Mouse (Mus musculus) MEL (cell line): ENCODE data around the gene Erg. TPM values are rescaled to one million over a fixed set of nuclear protein-coding genes. Genes with fewer than 3 reads are reported as not detected.

Experiments used
- DNase-seq: peaks from one replicate; pipeline ENCODE4 v3.0.0; 2011; ENCODE audit warnings: low read depth, low spot score
- H3K27ac ChIP-seq: 2 replicates; pipeline ENCODE4 v1.5.1; 2012; ENCODE audit warnings: low read depth, mild to moderate bottlenecking, control low read depth, low read length, moderate library complexity; ENCODE audit not compliant: control insufficient read depth
- H3K27me3 ChIP-seq, 2 experiments: fragments of 150-350 bp in 1 of 2; sonication (generic) in 1 of 2; 2 replicates each; pipeline ENCODE4 v1.6.1; 2012; ENCODE audit warnings: low read length in 2 of 2, mild to moderate bottlenecking in 2 of 2, improper control_type of control experiment in 1 of 2, moderate library complexity in 1 of 2; ENCODE audit not compliant: insufficient read depth in 2 of 2, control insufficient read depth in 1 of 2
- H3K36me3 ChIP-seq, 2 experiments: 2 replicates each; pipeline ENCODE4 v1.6.1; 2012 to 2014; ENCODE audit warnings: low read length in 2 of 2, improper control_type of control experiment in 1 of 2, inconsistent platforms in 1 of 2, mild to moderate bottlenecking in 1 of 2; ENCODE audit not compliant: insufficient read depth in 2 of 2, control insufficient read depth in 1 of 2
- H3K4me1 ChIP-seq, 2 experiments: fragments of 150-350 bp in 1 of 2; sonication (generic) in 1 of 2; 2 replicates each; pipeline ENCODE4 v1.6.1; 2012; ENCODE audit warnings: low read length in 2 of 2, improper control_type of control experiment in 1 of 2, mild to moderate bottlenecking in 1 of 2; ENCODE audit not compliant: insufficient read depth in 2 of 2, control insufficient read depth in 1 of 2
- H3K4me3 ChIP-seq, 2 experiments: fragments of 150-350 bp in 1 of 2; sonication (generic) in 1 of 2; 2 replicates each; pipeline ENCODE4 v1.5.1; 2012; ENCODE audit warnings: low read depth in 2 of 2, low read length in 2 of 2, mild to moderate bottlenecking in 2 of 2, moderate library complexity in 2 of 2, control low read depth in 1 of 2, improper control_type of control experiment in 1 of 2; ENCODE audit not compliant: control insufficient read depth in 1 of 2, insufficient read depth in 1 of 2
- H3K79me2 ChIP-seq: 2 replicates; pipeline ENCODE4 v1.6.1; 2012; ENCODE audit warnings: mild to moderate bottlenecking, low read length, moderate library complexity; ENCODE audit not compliant: control insufficient read depth, poor library complexity, insufficient read depth
- H3K9ac ChIP-seq: 2 replicates; pipeline ENCODE4 v1.6.1; 2012; ENCODE audit warnings: low read depth, mild to moderate bottlenecking, control low read depth, low read length, moderate library complexity; ENCODE audit not compliant: control insufficient read depth, poor library complexity, severe bottlenecking
- H3K9me3 ChIP-seq: fragments of 150-350 bp; sonication (generic); replicated peaks from 2 replicates; pipeline ENCODE4 v1.6.1; 2012; ENCODE audit warnings: mild to moderate bottlenecking, low read length, improper control_type of control experiment, moderate library complexity; ENCODE audit not compliant: insufficient read depth
- CHD1 ChIP-seq: IDR thresholded peaks from 2 replicates; pipeline ENCODE4 v1.6.1; 2012; ENCODE audit warnings: low read depth, mild to moderate bottlenecking, inconsistent platforms, low read length, improper control_type of control experiment
- CHD2 ChIP-seq: IDR thresholded peaks from 2 replicates; pipeline ENCODE4 v1.6.1; 2011; ENCODE audit warnings: low read length, improper control_type of control experiment
- CTCF ChIP-seq, 3 experiments: IDR thresholded peaks in 2 of 3; conservative IDR thresholded peaks in 1 of 3; 2 replicates each; pipeline ENCODE4 v1.5.1; 2011 to 2012; ENCODE audit warnings: low read length in 3 of 3, low read depth in 2 of 3, mild to moderate bottlenecking in 2 of 3, improper control_type of control experiment in 1 of 3, inconsistent platforms in 1 of 3, mixed read lengths in 1 of 3, moderate library complexity in 1 of 3; ENCODE audit not compliant: control insufficient read depth in 1 of 3, insufficient read depth in 1 of 3, poor library complexity in 1 of 3, severe bottlenecking in 1 of 3
- E2F4 ChIP-seq: IDR thresholded peaks from 2 replicates; pipeline ENCODE4 v1.6.1; 2011; ENCODE audit warnings: low read depth, low read length, improper control_type of control experiment, borderline replicate concordance
- ELF1 ChIP-seq: IDR thresholded peaks from 2 replicates; pipeline ENCODE4 v1.6.1; 2014; ENCODE audit warnings: low read depth, mild to moderate bottlenecking, inconsistent platforms, low read length, improper control_type of control experiment, moderate library complexity
- EP300 ChIP-seq, 2 experiments: IDR thresholded peaks; 2 replicates each; pipeline ENCODE4 v1.6.1; 2011; ENCODE audit warnings: improper control_type of control experiment in 2 of 2, low read length in 2 of 2, low read depth in 1 of 2, mild to moderate bottlenecking in 1 of 2
- ETS1 ChIP-seq: IDR thresholded peaks from 2 replicates; pipeline ENCODE4 v1.6.1; 2012; ENCODE audit warnings: low read depth, mild to moderate bottlenecking, inconsistent platforms, low read length, improper control_type of control experiment, moderate library complexity
- GATA1 ChIP-seq: IDR thresholded peaks from 2 replicates; pipeline ENCODE4 v1.6.1; 2011; ENCODE audit warnings: low read depth, low read length, improper control_type of control experiment
- HCFC1 ChIP-seq: IDR thresholded peaks from 2 replicates; pipeline ENCODE4 v1.6.1; 2012; ENCODE audit warnings: low read depth, mild to moderate bottlenecking, inconsistent platforms, low read length, improper control_type of control experiment, moderate library complexity
- MAX ChIP-seq: IDR thresholded peaks from 2 replicates; pipeline ENCODE4 v1.6.1; 2011; ENCODE audit warnings: low read length, improper control_type of control experiment
- MYB ChIP-seq: IDR thresholded peaks from 2 replicates; pipeline ENCODE4 v1.6.1; 2011; ENCODE audit warnings: mild to moderate bottlenecking, low read depth, low read length, improper control_type of control experiment
- MYC ChIP-seq: IDR thresholded peaks from 2 replicates; pipeline ENCODE4 v1.6.1; 2011; ENCODE audit warnings: low read depth, mild to moderate bottlenecking, low read length, improper control_type of control experiment, moderate library complexity
- NELFE ChIP-seq: IDR thresholded peaks from 2 replicates; pipeline ENCODE4 v1.6.1; 2011; ENCODE audit warnings: low read depth, low read length, improper control_type of control experiment
- NRF1 ChIP-seq: IDR thresholded peaks from 2 replicates; pipeline ENCODE4 v1.6.1; 2014; ENCODE audit warnings: low read depth, mild to moderate bottlenecking, inconsistent platforms, low read length, improper control_type of control experiment, moderate library complexity; ENCODE audit not compliant: poor library complexity, insufficient read depth, severe bottlenecking
- POLR2A ChIP-seq, 2 experiments: IDR thresholded peaks; 2 replicates each; pipeline ENCODE4 v1.6.1; 2011 to 2012; ENCODE audit warnings: low read length in 2 of 2, mild to moderate bottlenecking in 2 of 2, control low read depth in 1 of 2, improper control_type of control experiment in 1 of 2, low read depth in 1 of 2, moderate library complexity in 1 of 2; ENCODE audit not compliant: control insufficient read depth in 1 of 2, insufficient read depth in 1 of 2, poor library complexity in 1 of 2
- POLR2AphosphoS2 ChIP-seq: IDR thresholded peaks from 2 replicates; pipeline ENCODE4 v1.6.1; 2011; ENCODE audit warnings: low read length, improper control_type of control experiment
- RAD21 ChIP-seq: IDR thresholded peaks from 2 replicates; pipeline ENCODE4 v1.6.1; 2011; ENCODE audit warnings: mild to moderate bottlenecking, low read depth, low read length, improper control_type of control experiment
- SIN3A ChIP-seq: IDR thresholded peaks from 2 replicates; pipeline ENCODE4 v1.6.1; 2012; ENCODE audit warnings: low read length, improper control_type of control experiment, inconsistent platforms
- SMC3 ChIP-seq: IDR thresholded peaks from 2 replicates; pipeline ENCODE4 v1.6.1; 2011; ENCODE audit warnings: low read depth, low read length, improper control_type of control experiment
- TAL1 ChIP-seq: IDR thresholded peaks from 2 replicates; pipeline ENCODE4 v1.6.1; 2012; ENCODE audit warnings: mild to moderate bottlenecking, inconsistent platforms, low read length, moderate library complexity, mixed read lengths
- TBP ChIP-seq: IDR thresholded peaks from 2 replicates; pipeline ENCODE4 v1.8.0; 2011; ENCODE audit warnings: low read depth, low read length, improper control_type of control experiment
- TCF12 ChIP-seq: IDR thresholded peaks from 2 replicates; pipeline ENCODE4 v1.6.1; 2014; ENCODE audit warnings: low read depth, mild to moderate bottlenecking, inconsistent platforms, low read length, improper control_type of control experiment, moderate library complexity
- UBTF ChIP-seq: IDR thresholded peaks from 2 replicates; pipeline ENCODE4 v1.6.1; 2012; ENCODE audit warnings: low read depth, mild to moderate bottlenecking, inconsistent platforms, low read length, improper control_type of control experiment, moderate library complexity, borderline replicate concordance; ENCODE audit not compliant: insufficient read depth
- USF2 ChIP-seq, 2 experiments: IDR thresholded peaks; 2 replicates each; pipeline ENCODE4 v1.6.1; 2011 to 2012; ENCODE audit warnings: improper control_type of control experiment in 2 of 2, low read length in 2 of 2, borderline replicate concordance in 1 of 2, inconsistent platforms in 1 of 2, low read depth in 1 of 2, mild to moderate bottlenecking in 1 of 2; ENCODE audit not compliant: insufficient read depth in 1 of 2
- ZKSCAN1 ChIP-seq: IDR thresholded peaks from 2 replicates; pipeline ENCODE4 v1.6.1; 2012; ENCODE audit warnings: low read depth, mild to moderate bottlenecking, inconsistent platforms, low read length, improper control_type of control experiment, moderate library complexity
- ZMIZ1 ChIP-seq: IDR thresholded peaks from 2 replicates; pipeline ENCODE4 v1.6.1; 2012; ENCODE audit warnings: low read depth, mild to moderate bottlenecking, inconsistent platforms, low read length, improper control_type of control experiment, moderate library complexity
- ZNF384 ChIP-seq: IDR thresholded peaks from 2 replicates; pipeline ENCODE4 v1.6.1; 2012; ENCODE audit warnings: low read depth, mild to moderate bottlenecking, inconsistent platforms, low read length, improper control_type of control experiment
- polyA plus RNA-seq, 2 experiments: library from polyadenylated mRNA; stranded (reverse) in 1 of 2; unstranded in 1 of 2; fragments of >175 nt in 1 of 2; fragments of >200 nt in 1 of 2; gene quantifications; 2 replicates each; pipeline versions ENCODE4 v1.2.1 to v1.2.4; 2012; ENCODE audit warnings: low replicate concordance in 2 of 2, low read depth in 1 of 2; ENCODE audit not compliant: insufficient read length in 2 of 2, insufficient read depth in 1 of 2, missing spikeins in 1 of 2
- total RNA-seq: library from RNA; depleted of rRNA; stranded (reverse); fragments of 300-350 nt; gene quantifications from 2 replicates; pipeline ENCODE4 v1.2.3, GENCODE M21; 2012

Gene Erg
- total and polyA plus RNA-seq, 3 experiments, result 0.11 to 0.27 TPM; not detected in 1

GRCm38 (mm10) chr16:95619859-95620325, 33.5 kb upstream of the Erg start:
- Histone ChIP-seq H3K4me3 (no peak overlapping the region), H3K27ac (no peak overlapping the region), H3K9me3 (no peaks in the 10 kb centered on the region), H3K9ac (no peak overlapping the region), H3K79me2 (no peaks in the 10 kb centered on the region), H3K4me1 (no peaks in the 10 kb centered on the region), H3K27me3 (peaks cover 0 to 12% of the 10 kb centered on the region in 2 experiments; a peak in 2 of 4 replicates), H3K36me3 (no peaks in the 10 kb centered on the region)
- TF ChIP-seq GATA1, result no peak
- no peak for TF ChIP-seq CHD2
- no peak for TF ChIP-seq ELF1
- no peak for TF ChIP-seq CHD1
- no peak for TF ChIP-seq SIN3A
- TF ChIP-seq ZNF384, result no peak
- TF ChIP-seq NELFE, result no peak
- no peak for TF ChIP-seq E2F4
- TF ChIP-seq EP300 (IDR thresholded peaks at IDR 0.05; ENCODE audit: low read depth in 1 of 2, low read length in 2 of 2), result no peak
- no peak for TF ChIP-seq USF2 (IDR thresholded peaks at IDR 0.05; ENCODE audit: borderline replicate concordance in 1 of 2, insufficient read depth in 1 of 2, low read depth in 1 of 2, low read length in 2 of 2)
- TF ChIP-seq MAX, result no peak
- no peak for TF ChIP-seq TAL1
- TF ChIP-seq UBTF, result no peak
- TF ChIP-seq ETS1, result no peak
- TF ChIP-seq MYB, result no peak
- no peak for TF ChIP-seq SMC3
- TF ChIP-seq POLR2AphosphoS2, result no peak
- no peak for DNase-seq

- Histone ChIP-seq H3K4me1 (no peaks in the 10 kb centered on the region), H3K36me3 (no peaks in the 10 kb centered on the region), H3K9me3 (no peaks in the 10 kb centered on the region), H3K27ac (no peak overlapping the region), H3K9ac (no peak overlapping the region), H3K27me3 (peaks cover 0 to 9% of the 10 kb centered on the region in 2 experiments; a peak in 1 of 4 replicates), H3K79me2 (no peaks in the 10 kb centered on the region), H3K4me3 (no peak overlapping the region)
- no peak for DNase-seq
- TF ChIP-seq SMC3 (no peak), MYC (no peak), TBP (no peak), GATA1 (no peak), ETS1 (no peak), CTCF (IDR thresholded peaks at IDR 0.05 in 2 of 3, conservative IDR thresholded peaks at IDR 0.05 in 1 of 3; ENCODE audit: control insufficient read depth in 1 of 3, insufficient read depth in 1 of 3, low read depth in 2 of 3, low read length in 3 of 3, poor library complexity in 1 of 3, severe bottlenecking in 1 of 3) (no peak), TCF12 (no peak), USF2 (IDR thresholded peaks at IDR 0.05; ENCODE audit: borderline replicate concordance in 1 of 2, insufficient read depth in 1 of 2, low read depth in 1 of 2, low read length in 2 of 2) (no peak), EP300 (IDR thresholded peaks at IDR 0.05; ENCODE audit: low read depth in 1 of 2, low read length in 2 of 2) (no peak), POLR2A (IDR thresholded peaks at IDR 0.05; ENCODE audit: control insufficient read depth in 1 of 2, insufficient read depth in 1 of 2, low read depth in 1 of 2, low read length in 2 of 2, poor library complexity in 1 of 2) (no peak), ZKSCAN1 (no peak), HCFC1 (no peak), RAD21 (no peak), NRF1 (no peak), ZMIZ1 (no peak)
Observed at GRCm38 (mm10) chr16:95618206-95618605, 31.8 kb upstream of the Erg start.
